Mouse (Mus musculus) adrenal gland, adult 18-20 months (tissue): ENCODE measurements around the gene Clec10a. TPM values are rescaled to one million over a fixed set of nuclear protein-coding genes. Genes with fewer than 3 reads are reported as not detected.

ENCODE experiments used
- DNase-seq, 2 experiments: peaks; one replicate each; pipeline ENCODE4 v3.0.0; 2021 to 2022; ENCODE audit warnings: low spot score in 2 of 2
- total RNA-seq, 2 experiments: library from RNA; stranded (reverse); gene quantifications; 1 replicate in 1 of 2; 2 replicates in 1 of 2; pipeline ENCODE4 v1.2.3; 2021

Clec10a gene
- total RNA-seq, 2 experiments from 2014 or later, result 2.5 to 9.2 TPM

DNA sequence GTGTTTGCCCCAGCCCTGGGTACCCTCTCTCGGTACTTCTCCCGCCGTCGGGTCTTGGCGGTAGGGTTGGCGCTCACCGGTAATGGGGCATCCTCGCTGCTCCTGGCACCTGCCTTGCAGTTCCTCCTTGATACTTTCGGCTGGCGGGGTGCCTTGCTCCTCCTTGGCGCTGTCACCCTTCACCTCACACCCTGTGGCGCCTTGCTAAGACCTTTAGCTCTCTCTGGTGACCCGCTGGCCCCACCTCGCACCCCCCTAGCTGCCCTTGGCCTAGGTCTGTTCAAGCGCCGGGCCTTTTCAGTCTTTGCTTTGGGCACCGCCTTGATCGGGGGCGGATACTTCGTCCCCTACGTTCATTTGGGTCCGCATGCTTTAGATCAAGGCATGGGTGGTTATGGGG is 59.3 kb downstream of the Clec10a start:
- no peak for DNase-seq

DNA sequence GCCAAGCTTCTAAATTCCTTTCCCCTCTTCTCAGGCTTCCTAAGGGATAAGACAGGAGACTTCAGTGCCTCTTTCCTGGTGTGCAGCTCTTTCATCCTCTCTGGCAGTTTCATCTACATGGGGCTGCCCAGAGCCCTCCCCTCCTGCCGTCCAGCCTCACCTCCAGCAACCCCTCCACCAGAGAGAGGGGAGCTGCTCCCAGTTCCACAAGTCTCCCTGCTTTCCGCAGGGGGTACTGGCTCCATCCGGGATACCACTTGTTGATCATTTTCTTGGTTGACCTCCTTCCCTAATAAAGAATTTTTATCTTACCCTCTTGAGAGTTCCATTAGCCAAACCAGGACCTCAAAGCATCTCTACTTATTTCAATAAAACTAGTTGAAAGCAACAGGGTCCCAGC is 60.1 kb downstream of the Clec10a start:
- DNase-seq, result no peak

DNA sequence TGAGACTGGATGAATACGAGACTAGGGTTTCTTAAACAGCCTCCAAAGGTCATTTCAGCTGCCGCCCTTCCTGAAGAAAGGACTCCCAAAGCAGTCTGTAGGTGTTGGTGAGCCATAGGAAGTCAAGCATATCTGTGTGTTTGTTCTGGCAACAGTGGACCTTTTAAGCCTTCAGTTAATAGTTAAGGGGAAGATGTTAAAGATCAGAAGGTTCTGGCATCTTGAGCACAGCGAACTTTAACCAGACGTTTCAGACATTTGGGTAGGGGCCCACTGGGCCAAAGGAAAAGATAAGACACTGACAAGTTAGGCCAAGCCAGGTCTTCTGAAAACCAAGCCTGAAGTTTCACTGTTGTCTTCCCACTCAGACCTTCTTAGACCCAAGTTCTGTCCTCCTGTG is 62.0 kb downstream of the Clec10a start:
- DNase-seq, result no peak

DNA sequence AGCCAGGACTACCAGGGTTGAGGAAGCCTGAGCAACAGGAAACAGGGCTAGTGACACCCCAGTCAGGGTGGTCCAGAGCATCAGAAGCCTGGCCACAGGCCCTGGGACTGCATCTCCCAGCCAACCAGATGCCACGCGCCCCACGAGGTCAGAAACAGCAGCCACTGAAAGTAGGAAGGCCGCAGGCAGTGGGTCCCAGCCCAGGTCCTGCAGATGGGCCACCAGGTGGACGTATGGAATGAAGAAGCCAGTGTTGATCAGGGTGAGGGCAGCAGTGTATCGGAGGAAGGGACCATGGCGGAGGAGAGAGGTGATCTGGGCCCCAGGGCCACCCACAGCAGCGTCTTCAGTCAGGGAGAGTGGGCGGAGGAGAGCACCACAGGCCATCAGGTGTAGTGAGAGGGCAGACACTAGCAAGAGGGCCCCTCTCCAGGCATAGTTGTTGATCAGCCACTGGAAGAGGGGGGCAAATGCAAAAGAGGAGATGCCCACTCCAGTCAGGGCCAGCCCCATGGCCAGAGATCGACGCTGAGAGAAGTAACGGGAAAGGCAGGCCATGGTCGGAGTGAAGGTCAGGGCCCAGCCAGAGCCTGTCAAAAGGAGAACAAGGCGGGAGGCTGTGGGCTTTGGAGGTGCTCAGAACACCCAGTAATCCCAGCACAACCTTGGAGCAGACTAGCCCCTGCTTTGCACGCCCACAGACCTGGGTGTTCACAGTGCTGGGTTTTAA is 62.9 kb downstream of the Clec10a start:
- no peak for DNase-seq

DNA sequence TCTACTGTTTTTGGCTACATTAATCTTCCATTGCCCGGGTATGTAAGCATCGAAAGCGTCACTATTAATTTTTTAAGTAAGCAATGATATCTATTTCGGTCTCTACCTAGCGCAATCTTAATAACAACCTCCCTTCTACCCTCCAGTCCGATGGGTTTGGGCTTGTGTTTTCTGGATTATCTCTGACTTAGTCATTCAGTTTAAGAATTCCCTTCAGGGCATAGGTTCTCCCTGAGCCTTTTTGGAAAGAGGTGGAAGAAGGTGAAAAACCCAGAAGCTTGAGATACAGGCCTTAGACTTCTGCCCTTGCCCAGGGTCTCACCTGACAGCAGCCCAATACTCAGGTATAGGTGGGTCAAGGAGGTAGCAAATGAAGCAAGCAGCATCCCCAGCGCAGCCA is 63.9 kb downstream of the Clec10a start:
- no peak for DNase-seq

DNA sequence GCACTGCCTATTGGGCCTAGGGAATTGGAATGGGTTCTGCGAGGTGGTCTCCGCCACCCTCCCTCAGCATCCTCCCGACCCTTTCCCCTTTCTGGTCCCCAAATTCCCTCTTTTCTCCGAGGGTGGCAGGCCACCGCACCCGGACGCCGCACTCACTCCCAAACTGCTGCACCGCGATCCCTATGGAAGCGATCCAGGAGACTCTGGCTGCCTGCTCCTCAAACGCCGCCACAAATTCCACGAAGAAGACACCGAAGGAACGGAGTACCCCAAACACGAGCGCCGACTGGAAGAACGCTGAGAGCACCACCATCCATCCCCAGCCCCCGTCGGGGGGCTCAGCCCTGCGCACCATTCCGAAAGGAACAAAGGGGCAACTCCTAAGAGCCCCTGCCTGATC is 64.3 kb downstream of the Clec10a start:
- DNase-seq, result peak in 1 of 2 experiments; percentile 43

Other genes starting within 250 kb of the Clec10a start
- gene Gps2, start 242.3 kb upstream of the Clec10a start, total RNA-seq, result 10 to 100 TPM; 47.3 to 52.4 TPM
- gene Eif5a, start 234.2 kb upstream of the Clec10a start, total RNA-seq, result 100 to 1,000 TPM; 579 to 673 TPM
- gene Ybx2, start 220.4 kb upstream of the Clec10a start, total RNA-seq, result 10 to 100 TPM; 14.2 to 32.6 TPM
- gene Slc2a4, start 208.0 kb upstream of the Clec10a start, total RNA-seq, result 100 to 1,000 TPM in 1 of 2 experiments, 10 to 100 TPM in 1; 70.7 to 200 TPM
- under 1 TPM in 1 of 2 experiments, not detected in 1; 0.66 TPM for gene Cldn7, start 191.4 kb upstream of the Clec10a start, total RNA-seq
- 100 to 1,000 TPM; 114 to 123 TPM for gene Ctdnep1, start 175.0 kb upstream of the Clec10a start, total RNA-seq
- 10 to 100 TPM; 62.7 to 81.3 TPM for gene Elp5, start 173.7 kb upstream of the Clec10a start, total RNA-seq
- gene Gabarap, start 165.1 kb upstream of the Clec10a start, total RNA-seq, result 100 to 1,000 TPM; 436 to 473 TPM
- gene Phf23, start 160.4 kb upstream of the Clec10a start, total RNA-seq, result 10 to 100 TPM; 51.5 to 57.5 TPM
- 10 to 100 TPM; 13.8 to 14.9 TPM for gene Dvl2, start 155.6 kb upstream of the Clec10a start, total RNA-seq
- 1,000 to 10,000 TPM in 1 of 2 experiments, 100 to 1,000 TPM in 1; 522 to 1,041 TPM for gene Acadvl, start 140.8 kb upstream of the Clec10a start, total RNA-seq
- 10 to 100 TPM; 24.6 to 33.0 TPM for gene Dlg4, start 139.3 kb upstream of the Clec10a start, total RNA-seq
- under 1 TPM in 1 of 2 experiments, not detected in 1; 0.50 TPM for gene Asgr1, start 102.1 kb upstream of the Clec10a start, total RNA-seq
- 1 to 10 TPM in 1 of 2 experiments, under 1 TPM in 1; 0.83 to 2.5 TPM for gene Asgr2, start 63.6 kb upstream of the Clec10a start, total RNA-seq
- 1 to 10 TPM; 3.8 to 9.2 TPM for gene Mgl2, start 25.9 kb upstream of the Clec10a start, total RNA-seq
- gene Slc16a11, start 56.6 kb downstream of the Clec10a start, total RNA-seq, result 1 to 10 TPM in 1 of 2 experiments, under 1 TPM in 1; 0.53 to 1.1 TPM
- 1 to 10 TPM; 2.4 to 2.9 TPM for gene Slc16a13, start 64.9 kb downstream of the Clec10a start, total RNA-seq
- gene Bcl6b, start 73.6 kb downstream of the Clec10a start, total RNA-seq, result 10 to 100 TPM in 1 of 2 experiments, 1 to 10 TPM in 1; 7.4 to 22.5 TPM
- 10 to 100 TPM; 33.7 to 37.3 TPM for gene 0610010K14Rik, start 81.7 kb downstream of the Clec10a start, total RNA-seq
- gene Gm21988, start 83.6 kb downstream of the Clec10a start, total RNA-seq, result 1 to 10 TPM; 4.3 to 5.3 TPM
- 100 to 1,000 TPM; 179 to 279 TPM for gene Rnasek, start 83.6 kb downstream of the Clec10a start, total RNA-seq
- 1 to 10 TPM in 1 of 2 experiments, under 1 TPM in 1; 0.96 to 1.1 TPM for gene Alox12, start 99.2 kb downstream of the Clec10a start, total RNA-seq
- gene Alox12e, start 166.4 kb downstream of the Clec10a start, total RNA-seq, result not detected
- gene Alox15, start 195.8 kb downstream of the Clec10a start, total RNA-seq, result 1 to 10 TPM; 2.8 to 7.9 TPM